ENCODE assay signal across 1 mouse cellular context in the genomic region with DNA sequence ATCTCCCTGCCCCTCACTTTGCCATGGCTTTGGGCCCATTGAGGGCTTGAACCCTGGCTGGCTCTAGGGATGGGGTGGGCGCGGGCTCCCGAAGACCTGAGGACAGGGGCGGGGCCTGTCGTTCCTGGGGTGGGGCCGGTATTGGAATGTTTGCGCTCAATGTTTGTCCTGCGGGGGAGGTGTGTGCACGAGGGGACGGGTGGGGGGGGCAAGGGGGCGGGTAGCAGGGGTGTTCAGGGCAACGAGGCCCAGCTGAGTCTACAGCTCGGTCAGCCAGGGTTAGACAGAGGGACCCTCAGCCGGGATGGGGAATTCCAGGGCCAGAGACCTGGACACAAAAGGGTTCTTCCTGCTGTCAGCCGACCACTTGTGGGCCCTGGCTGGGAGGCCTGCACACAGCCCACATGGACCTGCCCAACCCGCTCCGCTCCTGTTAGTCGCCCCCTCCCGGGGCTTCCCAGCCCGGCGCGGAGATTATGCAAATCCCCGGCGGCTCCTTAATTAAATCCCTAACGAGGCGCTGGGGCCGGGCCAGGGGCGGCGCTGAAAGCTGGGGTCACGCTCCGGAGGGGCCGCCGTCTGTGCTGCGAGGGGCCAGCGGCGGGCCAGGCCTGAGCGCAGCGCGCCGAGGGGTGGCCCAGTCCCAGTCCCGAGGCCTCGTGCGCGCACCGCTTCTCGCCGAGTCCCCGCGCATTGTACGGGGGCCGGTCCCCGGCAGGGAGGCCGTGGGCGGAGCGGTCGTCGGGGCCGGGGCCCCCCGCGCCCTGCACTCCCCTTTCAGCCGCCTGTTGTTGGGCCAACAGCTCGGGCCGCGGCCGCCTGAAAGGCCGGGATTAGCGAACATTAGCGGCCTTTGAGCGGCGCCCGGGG.
A peak's percentile ranks its signal among the peaks of the same experiment; 100 is the strongest.
TF ChIP-seq lines count a peak whose summit lies in the region.

No protein-coding gene starts in this region.

TF ChIP-seq in CH12.LX, 34 proteins besides CTCF, POLR2A, EP300 and RAD21 (continued from another document):
- TF ChIP-seq TCF12 (IDR thresholded peaks at IDR 0.05; ENCODE audit: low read depth, low read length) (0 out of 2 replicates have a peak, but pooled peaks have one; percentile 19), KAT2A (IDR thresholded peaks at IDR 0.05; ENCODE audit: insufficient replicate concordance, low read length) (no peak)
